Mouse (Mus musculus): ENCODE results near the gene Prss57.

DNA sequence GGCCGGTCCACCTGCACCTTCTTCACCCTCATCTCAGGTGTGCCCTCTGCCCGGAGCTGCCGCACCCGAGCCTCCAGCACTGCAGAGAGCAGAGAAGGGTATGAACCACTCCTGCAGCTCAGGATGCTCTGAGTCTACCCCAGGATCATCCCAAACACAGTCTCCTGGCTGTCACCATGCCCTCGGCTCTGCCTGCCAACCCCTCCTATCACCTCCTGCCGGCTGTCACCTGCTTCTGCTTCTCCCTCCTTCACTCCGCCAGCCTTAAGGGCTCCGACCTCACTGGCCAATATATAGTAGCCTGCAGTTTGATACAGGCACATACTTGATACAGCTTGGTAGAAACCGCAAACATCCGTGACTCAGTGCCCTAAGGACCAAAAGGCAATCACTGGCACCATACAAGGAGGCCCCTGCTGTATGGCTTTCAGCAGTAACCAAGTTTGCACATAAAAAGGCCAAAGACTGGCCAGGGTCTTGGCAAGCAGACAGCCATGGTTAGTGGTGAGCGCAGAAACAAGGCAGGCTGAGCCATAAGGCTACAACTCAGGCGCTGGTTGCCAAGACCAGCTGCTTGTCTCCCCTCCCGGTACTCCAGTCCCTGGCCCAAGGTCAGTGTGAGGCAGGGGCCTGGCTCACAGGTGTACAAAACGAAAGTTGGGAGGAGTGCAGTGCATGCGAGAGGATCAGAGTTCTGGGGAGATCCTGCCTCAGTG lies 47.0 kb downstream of the Prss57 start:
- TF ChIP-seq CTCF (IDR thresholded peaks at IDR 0.05) (no peak), EP300 (IDR thresholded peaks at IDR 0.05) (no peak)

Data from lung, postnatal 0 days (tissue).